Mouse (Mus musculus): ENCODE data around the gene Frrs1.

DNA sequence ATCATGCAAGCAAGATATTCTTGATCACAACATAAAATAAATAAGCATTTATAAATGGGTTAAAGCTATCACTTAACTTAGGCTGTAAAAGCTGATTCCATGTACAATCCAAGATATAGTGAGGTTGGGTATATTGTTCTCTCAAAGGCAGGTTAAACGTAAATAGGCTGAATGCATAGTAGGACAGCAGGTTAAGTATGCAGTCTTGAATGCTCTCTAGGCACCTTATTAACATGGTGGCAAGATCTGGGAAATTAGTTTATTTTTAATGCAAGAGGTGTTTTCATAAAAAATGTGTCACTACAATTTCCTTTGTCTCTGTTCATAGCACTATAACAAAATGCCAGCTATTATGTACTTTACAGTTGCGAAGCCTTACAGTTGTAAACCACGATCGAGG is 23.9 kb upstream of the Frrs1 start:
- TF ChIP-seq CTCF (IDR thresholded peaks at IDR 0.05): no peak
- no peak for TF ChIP-seq EP300 (IDR thresholded peaks at IDR 0.05; ENCODE audit: insufficient read depth, low read depth, low read length)
